Mouse (Mus musculus): ENCODE data around the gene Krtap1-4.

GRCm38 (mm10) chr11:99557976-99558745 lies 25.3 kb downstream of the Krtap1-4 start:
- TF ChIP-seq CTCF (IDR thresholded peaks at IDR 0.05; ENCODE audit: low read depth) (no peak), EP300 (IDR thresholded peaks at IDR 0.05; ENCODE audit: low read depth) (no peak)

Measured in heart, postnatal 0 days (tissue).